Mouse (Mus musculus): ENCODE data around the gene Per2. TPM values are rescaled to one million over a fixed set of nuclear protein-coding genes. Genes with fewer than 3 reads are reported as not detected.
"Not testable (repeated sequence)": the region's sequence is repeated elsewhere in the genome, so short reads cannot be mapped to it uniquely, and the experiment has no call there.

Per2 gene
- 5.3 and 6.4 TPM in 2 replicates for total RNA-seq (2017)

DNA sequence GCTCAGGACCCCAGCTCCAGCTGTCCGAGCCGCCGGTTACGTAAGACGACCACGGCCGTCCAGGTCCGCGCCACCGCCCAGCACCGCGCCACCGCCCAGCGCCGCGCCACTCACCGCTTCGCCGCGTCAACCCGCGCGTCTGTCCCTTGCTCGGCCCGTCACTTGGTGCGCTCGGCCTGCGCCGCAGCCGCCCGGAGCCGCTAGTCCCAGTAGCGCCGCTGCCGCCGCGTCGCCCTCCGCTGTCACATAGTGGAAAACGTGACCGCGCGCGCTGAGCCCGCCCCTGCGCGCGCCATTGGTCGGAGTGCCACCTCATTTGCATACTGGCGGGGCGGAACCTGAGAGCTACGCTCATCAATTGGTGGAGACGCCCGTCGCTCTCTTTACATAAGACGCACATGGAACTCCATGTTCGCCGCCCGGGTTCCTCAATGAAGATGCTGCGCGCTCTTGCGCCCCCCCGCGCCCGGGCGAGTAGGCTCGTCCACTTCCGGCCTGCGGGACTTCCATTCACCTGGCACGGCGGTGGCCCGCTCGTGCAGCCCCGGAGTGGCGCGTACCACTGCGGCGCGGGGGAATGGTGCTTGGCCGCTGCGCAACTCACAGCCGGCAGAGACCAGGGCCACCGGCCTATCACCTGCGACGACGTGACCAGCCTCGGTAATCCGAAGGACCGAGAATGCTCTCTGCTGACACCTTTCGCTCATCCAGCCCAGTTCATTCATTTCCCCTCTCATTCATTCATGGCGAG, at the start of gene Per2:
Gene Per2, minus strand, starts transcription at position 266 of the 751 bp plus-strand sequence.
- peak; percentile 88 for ATAC-seq (replicated peaks; ENCODE audit: low read depth, poor library complexity, severe bottlenecking)

- no peak for ATAC-seq (replicated peaks; ENCODE audit: low read depth, poor library complexity, severe bottlenecking)
These were observed 45.5 kb upstream of the Per2 start for GRCm38 (mm10) chr1:91504615-91505014.

- ATAC-seq (replicated peaks; ENCODE audit: low read depth, poor library complexity, severe bottlenecking): no peak
These were observed 39.5 kb upstream of the Per2 start for GRCm38 (mm10) chr1:91498579-91498978.

- ATAC-seq (replicated peaks; ENCODE audit: low read depth, poor library complexity, severe bottlenecking): no peak
These were observed 36.2 kb upstream of the Per2 start for GRCm38 (mm10) chr1:91495321-91495720.

GRCm38 (mm10) chr1:91494457-91495140, 35.5 kb upstream of the Per2 start, which contains the start of gene Traf3ip1:
Traf3ip1 (plus strand) TSS chr1:91494647.
- ATAC-seq (replicated peaks; ENCODE audit: low read depth, poor library complexity, severe bottlenecking): peak; percentile 96

DNA sequence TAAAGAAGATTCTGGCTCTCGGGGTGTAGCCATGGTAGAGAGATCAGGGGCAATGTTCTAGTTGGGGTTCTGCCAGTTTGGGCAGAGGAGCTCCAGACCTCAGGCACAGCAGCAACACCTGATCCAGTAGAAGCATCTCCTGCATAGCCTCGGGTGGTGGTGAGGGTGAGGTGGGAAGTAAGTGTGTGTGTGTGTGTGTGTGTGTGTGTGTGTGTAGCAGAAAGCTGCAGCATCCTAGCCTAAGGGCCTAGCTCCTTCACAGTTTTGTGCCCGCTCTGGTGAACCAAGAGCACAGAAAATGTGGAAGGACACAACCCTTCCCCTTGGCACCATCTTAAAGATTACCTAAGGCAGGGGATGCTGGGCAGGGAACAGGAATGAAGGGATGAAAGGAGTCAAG, 34.8 kb upstream of the Per2 start:
- no peak for ATAC-seq (replicated peaks; ENCODE audit: low read depth, poor library complexity, severe bottlenecking)

GRCm38 (mm10) chr1:91492740-91493139, 33.6 kb upstream of the Per2 start:
- ATAC-seq (replicated peaks; ENCODE audit: low read depth, poor library complexity, severe bottlenecking): no peak

DNA sequence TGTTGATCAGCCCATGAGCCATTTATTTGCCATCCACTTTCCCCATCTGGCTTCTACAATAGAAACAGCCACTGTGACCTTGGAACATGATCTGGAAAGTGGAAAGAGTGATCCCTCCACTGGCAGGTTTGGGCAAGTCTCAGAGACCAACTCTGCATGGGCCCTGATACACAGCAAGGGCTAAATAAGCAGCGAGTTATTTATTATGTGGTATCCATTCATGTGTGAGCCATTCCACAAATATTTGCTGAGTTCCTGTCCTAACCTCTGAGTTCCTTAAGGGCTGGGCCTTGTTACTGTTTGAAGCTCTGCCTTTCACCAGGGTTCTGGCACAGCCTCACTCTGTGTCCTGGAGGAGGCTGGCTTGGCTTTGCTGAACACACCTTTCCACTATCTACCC, 31.2 kb upstream of the Per2 start:
- no peak for ATAC-seq (replicated peaks; ENCODE audit: low read depth, poor library complexity, severe bottlenecking)

- no peak for ATAC-seq (replicated peaks; ENCODE audit: low read depth, poor library complexity, severe bottlenecking)
These were observed 27.0 kb upstream of the Per2 start for GRCm38 (mm10) chr1:91486165-91486564.

DNA sequence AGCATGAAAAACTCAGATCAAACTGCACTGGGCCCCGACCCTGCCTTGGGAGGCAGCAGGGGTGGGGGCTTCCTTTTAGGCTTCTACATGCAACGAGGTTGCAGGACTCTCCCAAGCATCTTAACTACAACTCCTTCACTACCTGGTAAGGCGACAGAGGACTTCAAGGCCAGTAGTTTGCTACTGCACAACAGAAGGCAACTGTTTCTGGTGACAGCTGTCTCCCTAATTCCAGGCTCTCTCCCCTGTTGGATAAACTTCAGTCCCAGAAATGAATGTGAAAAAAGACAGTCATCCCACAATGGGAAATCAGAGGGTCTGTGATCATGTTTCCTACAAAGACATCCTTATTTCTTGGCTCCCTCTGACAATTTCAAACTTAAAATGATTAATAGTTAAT, 26.3 kb upstream of the Per2 start:
- no peak for ATAC-seq (replicated peaks; ENCODE audit: low read depth, poor library complexity, severe bottlenecking)

GRCm38 (mm10) chr1:91484011-91484346, 24.9 kb upstream of the Per2 start:
- ATAC-seq (replicated peaks; ENCODE audit: low read depth, poor library complexity, severe bottlenecking): no peak

DNA sequence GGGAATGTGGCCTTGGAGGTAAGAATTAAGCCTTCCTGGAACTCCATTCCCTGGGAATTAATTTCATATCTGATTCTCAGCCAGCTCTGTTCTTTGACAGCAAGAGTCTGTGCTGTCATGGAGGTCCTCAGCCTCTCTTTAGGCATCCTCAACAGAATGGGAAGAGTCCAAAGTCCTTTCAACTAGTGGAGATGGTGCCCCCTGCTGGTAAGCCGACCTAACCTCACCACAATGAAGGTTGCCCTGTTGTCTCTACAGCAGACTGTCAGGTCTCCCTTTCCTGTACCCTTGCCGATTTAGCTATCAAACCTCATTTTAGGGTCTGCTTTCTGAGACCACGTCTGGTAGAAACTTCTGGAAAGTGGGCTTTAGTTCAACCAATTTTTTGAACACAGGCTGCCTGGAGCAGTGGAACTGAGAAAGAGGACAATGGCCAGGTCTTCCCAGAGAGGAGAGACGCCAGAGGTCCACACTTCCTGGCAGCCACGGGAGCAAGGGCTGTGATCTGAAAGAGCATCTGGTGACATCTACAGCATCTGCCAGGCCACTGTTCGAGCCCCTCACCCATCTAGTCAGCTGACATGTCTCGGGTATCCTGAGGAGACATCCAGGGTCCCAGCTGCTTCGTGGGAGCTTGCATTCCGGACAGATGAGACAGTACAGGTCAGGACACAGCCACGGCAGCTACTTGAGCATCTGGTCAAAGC, 24.3 kb upstream of the Per2 start:
- ATAC-seq (replicated peaks; ENCODE audit: low read depth, poor library complexity, severe bottlenecking): peak; percentile 95

GRCm38 (mm10) chr1:91482616-91483211, 23.6 kb upstream of the Per2 start:
- ATAC-seq (replicated peaks; ENCODE audit: low read depth, poor library complexity, severe bottlenecking): no peak

GRCm38 (mm10) chr1:91478958-91479357, 19.8 kb upstream of the Per2 start:
- ATAC-seq (replicated peaks; ENCODE audit: low read depth, poor library complexity, severe bottlenecking): no peak

DNA sequence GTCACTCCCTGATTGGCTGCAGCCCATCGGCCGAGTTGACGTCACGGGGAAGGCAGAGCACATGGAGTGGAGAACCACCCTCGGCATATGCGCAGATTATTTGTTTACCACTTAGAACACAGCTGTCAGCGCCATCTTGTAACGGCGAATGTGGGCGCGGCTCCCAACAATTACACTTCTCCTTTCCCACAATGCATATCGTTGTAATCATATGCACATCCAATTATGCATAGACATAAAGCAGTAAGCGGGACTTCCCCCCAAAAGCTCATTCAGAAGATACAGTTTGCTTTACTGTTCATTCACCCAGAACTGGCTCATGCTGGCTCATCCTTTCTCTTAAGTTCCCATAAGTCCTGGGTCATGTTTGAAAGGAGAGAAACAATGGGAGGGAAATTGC, 19.0 kb upstream of the Per2 start:
- not testable (repeated sequence) for ATAC-seq (replicated peaks; ENCODE audit: low read depth, poor library complexity, severe bottlenecking)

DNA sequence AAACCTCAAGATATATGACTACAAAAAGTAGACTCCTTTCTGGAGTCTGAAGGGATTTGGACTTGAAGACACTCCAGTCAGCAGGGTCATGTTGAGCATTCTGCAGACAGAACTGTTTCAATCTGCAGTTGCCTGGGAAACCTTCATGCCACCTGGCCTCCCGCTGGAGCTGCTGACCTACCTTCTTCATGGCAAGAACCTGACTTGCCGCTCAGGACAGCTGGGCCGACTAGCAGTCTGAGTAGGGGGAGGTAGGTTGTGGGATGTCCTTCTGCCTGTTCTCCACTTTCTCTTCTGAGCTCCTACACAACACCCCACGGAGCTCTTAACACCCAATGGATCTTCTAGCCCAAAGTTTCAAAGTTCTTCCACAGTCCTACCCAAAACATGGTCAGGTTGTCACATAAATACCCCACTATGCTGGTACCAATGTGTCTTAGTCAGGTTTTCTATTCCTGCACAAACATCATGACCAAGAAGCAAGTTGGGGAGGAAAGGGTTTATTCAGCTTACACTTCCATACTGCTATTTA, 10.8 kb upstream of the Per2 start:
- no peak for ATAC-seq (replicated peaks; ENCODE audit: low read depth, poor library complexity, severe bottlenecking)

DNA sequence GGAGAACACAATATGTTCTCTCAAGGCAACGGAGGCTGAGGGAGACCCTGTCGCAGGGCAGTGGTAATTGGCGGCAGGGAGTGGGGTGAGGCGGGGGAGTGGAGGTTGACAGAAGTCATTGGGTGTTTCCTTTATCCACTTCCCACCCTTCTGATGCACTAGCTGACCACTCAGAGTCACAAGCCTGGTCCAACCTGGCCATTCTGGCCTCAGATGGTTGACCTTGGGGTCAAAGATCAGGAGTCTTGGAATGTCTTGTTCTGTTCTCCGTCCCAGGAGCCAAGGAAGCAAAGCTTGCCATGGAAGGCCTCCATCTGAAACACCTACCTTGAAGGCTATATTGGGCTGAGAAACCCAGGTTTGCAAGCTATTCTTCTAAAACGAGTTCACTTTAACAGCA, 7.1 kb upstream of the Per2 start:
- ATAC-seq (replicated peaks; ENCODE audit: low read depth, poor library complexity, severe bottlenecking): no peak

GRCm38 (mm10) chr1:91465244-91465643, 6.1 kb upstream of the Per2 start:
- no peak for ATAC-seq (replicated peaks; ENCODE audit: low read depth, poor library complexity, severe bottlenecking)

DNA sequence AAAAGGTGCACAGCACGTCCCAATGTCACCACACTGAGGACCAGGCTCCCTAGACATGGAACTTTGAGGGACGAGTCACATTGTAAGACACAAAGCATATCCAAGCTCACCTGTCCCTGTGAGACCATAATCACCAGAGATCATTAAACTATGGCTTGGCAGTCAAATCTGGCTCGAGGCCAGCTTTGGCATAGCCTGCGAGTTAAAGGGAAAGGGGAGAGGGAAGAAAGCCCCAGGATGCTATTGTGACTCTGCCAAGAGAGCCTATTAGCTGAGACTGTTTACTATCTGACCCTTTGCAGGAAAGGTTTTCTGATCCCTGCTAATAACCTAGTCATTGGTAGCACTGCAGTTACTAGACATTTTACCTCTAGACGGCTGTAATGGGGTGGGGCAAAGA, 5.3 kb upstream of the Per2 start:
- ATAC-seq (replicated peaks; ENCODE audit: low read depth, poor library complexity, severe bottlenecking): no peak

- ATAC-seq (replicated peaks; ENCODE audit: low read depth, poor library complexity, severe bottlenecking): no peak
These were observed 4.3 kb upstream of the Per2 start for GRCm38 (mm10) chr1:91463336-91463995.

Measured in common myeloid progenitor, adult 5-6 weeks (primary cell).